Mouse (Mus musculus) layer of hippocampus, postnatal 36 days (tissue): Measurements from ENCODE around the gene Gm21974. TPM values are rescaled to one million over a fixed set of nuclear protein-coding genes. Genes with fewer than 3 reads are reported as not detected.
A peak's percentile ranks its signal among the peaks of the same experiment; 100 is the strongest.
"Not testable (repeated sequence)": the region's sequence is repeated elsewhere in the genome, so short reads cannot be mapped to it uniquely, and the experiment has no call there.

Experiments
- DNase-seq, 2 experiments: peaks; one replicate each; pipeline ENCODE4 v3.0.0; 2022
- total RNA-seq, 2 experiments: library from RNA; stranded (reverse); gene quantifications; 2 replicates each; pipeline ENCODE4 v1.2.3; 2021

Gm21974 gene
- total RNA-seq, 2 experiments from 2014 or later, result not detected

DNA sequence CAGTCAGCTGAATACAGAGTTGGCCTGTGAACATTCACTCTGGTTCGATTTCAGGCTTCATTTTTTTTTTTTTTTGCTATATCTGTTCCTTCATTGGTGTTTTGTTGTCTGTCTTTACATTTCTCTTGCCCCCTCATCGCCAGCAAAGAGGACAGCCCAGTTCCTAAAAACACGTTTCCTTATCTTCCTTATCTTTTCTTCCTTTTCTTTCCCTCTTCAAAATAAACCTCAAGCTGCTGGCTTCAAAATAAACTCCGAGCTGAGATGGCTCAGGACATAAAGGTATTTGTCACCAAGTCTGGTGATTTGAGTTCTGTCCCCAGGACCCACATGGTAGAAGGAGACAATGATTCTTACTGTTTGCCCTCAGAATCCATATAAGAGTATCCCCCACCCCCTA, 17.7 kb upstream of the Gm21974 start:
- DNase-seq, result no peak

- DNase-seq, result peak; percentile 86
Observed at GRCm38 (mm10) chr7:127912190-127912871, 17.1 kb upstream of the Gm21974 start, which contains the start of gene Kat8. Kat8 (plus strand) TSS chr7:127912516.

DNA sequence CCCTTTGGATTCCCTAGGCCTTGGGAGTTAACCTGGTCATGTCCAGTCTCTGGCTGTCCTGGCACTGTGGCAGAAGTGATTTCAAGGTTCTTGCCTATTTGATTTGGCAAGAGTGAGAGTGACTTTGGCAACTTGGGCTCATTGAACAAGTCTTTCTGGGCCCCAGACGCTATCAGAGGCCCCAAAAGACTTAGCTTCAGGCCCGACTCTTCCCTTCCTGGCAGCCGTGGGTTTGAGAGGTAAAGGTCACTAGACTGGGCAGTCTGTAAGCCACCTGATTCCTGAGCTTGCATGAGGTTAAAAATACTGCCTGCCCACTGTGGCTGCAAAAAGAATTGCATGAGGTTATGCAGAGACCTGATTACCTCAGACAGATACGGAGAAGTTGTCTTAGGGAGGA, 13.4 kb upstream of the Gm21974 start:
- DNase-seq, result no peak

- DNase-seq, result no peak
Observed at GRCm38 (mm10) chr7:127907939-127908338, 12.7 kb upstream of the Gm21974 start.

- DNase-seq, result peak; percentile 75 to 78
Observed at GRCm38 (mm10) chr7:127903971-127904796, 8.9 kb upstream of the Gm21974 start, which contains the start of gene Bckdk. Bckdk (plus strand) TSS chr7:127904082.

DNA sequence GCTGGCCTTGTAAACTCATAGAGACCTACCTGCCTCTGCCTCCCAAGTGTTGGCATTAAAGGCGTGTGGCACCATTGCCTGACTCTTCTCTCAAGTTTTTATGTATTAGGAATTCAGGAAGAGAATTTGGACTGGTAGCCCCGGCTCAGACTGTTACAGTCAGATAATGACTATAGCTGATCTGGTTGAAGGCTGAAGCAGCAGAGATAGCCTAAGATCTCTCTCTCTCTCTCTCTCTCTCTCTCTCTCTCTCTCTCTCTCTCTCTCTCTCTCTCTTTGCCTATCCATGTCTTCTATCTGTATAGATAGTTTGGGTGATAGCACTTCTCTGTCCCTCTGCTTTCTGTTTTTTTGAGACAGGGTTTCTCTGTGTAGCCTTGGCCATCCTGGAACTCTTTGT, 6.5 kb upstream of the Gm21974 start:
- DNase-seq, result no peak

DNA sequence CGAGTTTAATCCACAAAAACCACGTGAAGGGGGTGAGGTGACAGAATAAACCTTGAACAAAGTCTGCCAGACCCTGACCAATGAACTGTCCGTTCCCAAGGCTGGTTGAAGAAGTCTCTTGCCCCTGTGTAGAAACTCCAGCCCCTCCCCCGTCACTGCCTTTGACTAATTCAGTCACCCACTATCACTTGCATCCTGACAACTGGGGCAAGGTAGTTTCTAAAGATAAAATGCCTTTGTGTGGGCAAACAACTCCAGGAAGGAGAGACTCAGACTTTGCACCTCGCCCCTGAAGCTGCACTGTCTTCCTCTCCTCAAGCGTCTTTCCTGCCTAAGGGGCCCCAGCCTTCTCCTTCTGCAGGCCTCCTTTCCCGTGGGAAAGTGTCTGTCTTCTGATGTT, 4.7 kb upstream of the Gm21974 start:
- DNase-seq, result no peak

GRCm38 (mm10) chr7:127898179-127898956, 3.1 kb upstream of the Gm21974 start:
- no peak for DNase-seq

GRCm38 (mm10) chr7:127897542-127897941, 2.3 kb upstream of the Gm21974 start:
- DNase-seq, result no peak

DNA sequence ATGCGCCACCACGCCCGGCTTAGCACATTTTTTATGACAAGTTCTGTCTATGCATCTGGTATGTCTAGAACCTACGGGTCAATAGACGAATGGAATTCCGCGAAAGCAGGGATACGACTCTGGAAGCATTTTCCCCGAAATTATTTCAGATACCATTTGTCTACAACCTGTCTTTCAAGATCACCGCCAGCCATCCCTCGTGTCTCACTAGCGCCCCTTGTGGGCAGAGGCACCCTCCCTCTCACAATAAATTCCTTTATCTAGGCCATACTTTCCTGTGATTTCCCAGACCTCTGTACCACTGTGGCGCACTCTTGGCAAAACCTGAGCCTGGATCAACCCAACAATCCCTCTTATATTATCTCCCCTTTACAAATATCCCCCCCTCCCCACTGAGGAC, 1.1 kb upstream of the Gm21974 start:
- peak in 1 of 2 experiments; percentile 40 for DNase-seq

GRCm38 (mm10) chr7:127895891-127896290, 637 bp upstream of the Gm21974 start:
- not testable (repeated sequence) for DNase-seq

DNA sequence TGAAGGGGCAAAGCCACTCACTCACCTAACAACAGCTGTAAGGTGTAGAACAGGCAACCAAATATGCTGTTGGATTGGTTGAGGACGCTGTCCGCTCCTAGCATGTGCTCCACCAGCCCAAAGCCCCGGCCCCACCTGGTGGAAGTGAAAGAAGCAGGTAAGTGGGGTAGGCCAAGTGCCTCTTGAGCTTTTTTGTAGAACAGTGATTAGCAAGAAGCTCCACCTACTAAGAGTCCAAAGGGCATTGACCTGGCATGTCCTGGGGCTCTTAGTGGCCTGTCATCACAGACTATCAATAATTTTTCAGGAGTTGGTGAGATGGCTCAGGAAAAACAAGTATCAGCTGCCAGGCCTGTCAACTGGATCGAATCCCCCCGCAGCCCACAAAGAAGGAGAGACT, 774 bp downstream of the Gm21974 start:
- DNase-seq, result no peak

DNA sequence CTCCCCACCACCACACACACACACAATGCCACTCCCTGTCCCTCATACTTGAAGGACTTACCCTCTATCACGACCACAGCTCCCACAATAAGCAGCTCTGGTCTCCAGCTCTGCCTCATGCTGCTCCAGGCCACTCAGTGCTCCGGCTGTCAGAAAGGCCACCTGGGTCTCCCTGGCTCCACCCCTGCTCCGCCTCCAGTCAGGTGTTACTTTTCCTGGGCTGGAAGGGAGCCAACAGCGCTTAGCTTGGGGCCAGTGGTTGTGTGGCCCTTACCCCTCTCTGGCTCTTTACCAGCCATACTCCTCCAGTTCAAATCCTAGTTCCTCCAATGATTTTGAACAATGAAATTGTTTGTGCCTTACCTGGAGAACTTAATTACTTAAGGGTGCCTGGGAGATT, 4.5 kb downstream of the Gm21974 start, which contains the start of gene Prss53:
Gene Prss53, minus strand, starts transcription at position 173 of the 400 bp plus-strand sequence.
- no peak for DNase-seq

- DNase-seq, result no peak
Observed at GRCm38 (mm10) chr7:127888821-127889220, 6.4 kb downstream of the Gm21974 start.

- no peak for DNase-seq
Observed at GRCm38 (mm10) chr7:127887781-127888180, 7.5 kb downstream of the Gm21974 start.

DNA sequence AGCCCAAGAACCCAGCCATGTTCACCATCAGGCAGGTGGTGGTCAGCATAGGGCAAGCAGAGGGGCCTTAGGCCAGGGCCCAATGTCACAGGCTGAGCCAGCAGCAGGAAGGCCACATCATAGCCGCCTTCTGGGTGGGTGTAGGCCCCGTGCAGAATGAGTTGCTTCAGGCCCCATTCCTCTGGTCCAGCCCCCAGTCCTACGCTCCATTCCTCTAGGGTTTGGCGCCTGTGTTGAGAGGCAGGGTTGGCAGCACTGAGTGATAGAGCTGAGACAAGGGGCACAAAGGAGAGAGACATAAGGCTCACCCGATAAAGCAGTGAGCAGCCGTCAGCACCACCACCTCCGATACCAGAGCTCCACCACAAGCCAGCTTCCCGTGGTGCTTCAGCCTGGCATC, 8.1 kb downstream of the Gm21974 start:
- DNase-seq, result no peak

DNA sequence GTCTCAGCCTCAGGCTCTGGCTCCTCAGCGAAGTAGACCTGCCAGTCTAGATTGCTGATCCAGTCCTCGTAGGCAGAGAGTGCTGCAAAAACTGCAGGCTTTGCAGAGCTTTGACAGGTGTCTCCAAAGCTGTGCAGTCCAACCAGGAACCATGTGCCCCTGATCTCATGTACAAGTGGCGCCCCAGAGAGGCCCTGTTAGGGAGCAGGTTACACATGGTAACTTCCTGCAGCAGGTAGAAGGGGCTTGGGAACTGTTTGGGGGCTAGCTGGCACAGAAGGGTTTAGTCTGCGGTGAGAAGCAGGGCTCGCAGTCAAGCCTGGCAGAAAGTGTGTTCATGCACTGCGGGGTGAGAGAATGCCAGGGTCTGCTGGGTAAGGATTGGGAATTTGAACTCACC, 8.7 kb downstream of the Gm21974 start:
- DNase-seq, result no peak

DNA sequence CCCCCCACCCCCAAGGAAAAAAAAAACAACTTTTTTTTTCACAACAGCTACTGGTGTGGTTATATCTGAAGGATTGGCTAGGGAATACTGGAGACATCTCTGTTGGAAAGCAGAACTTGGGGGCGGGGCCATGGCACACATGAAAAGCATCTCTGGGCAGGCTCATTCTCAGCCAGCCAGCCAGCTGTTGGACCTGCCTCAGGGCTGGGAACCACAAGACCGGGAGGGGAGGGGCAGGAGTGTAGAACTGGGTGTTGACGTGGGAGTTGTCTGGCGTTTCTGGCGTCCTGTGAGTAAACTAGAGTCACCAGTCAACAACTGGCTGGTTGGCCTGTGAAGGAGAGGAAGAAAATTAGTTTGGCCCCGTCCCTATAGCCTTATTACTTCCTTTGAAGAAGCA, 9.3 kb downstream of the Gm21974 start:
- DNase-seq, result no peak

DNA sequence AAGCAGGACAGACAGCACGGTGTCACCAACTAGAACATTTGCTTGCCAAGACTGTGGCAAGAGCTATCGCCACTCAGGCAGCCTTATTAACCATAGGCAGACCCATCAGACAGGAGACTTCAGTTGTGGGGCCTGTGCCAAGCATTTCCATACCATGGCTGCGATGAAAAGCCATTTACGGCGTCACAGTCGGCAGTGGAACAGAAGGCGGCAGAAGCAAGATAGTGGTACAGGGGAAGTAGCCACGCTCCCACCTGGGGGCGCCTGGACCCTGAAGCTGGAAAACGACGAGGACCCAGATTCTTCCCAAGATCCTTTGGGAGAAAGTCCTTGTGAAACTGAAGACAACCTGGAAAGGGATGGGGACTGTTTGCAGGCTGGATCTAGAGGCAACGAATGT, 14.8 kb downstream of the Gm21974 start:
- no peak for DNase-seq

- no peak for DNase-seq
Observed at GRCm38 (mm10) chr7:127879301-127879700, 16.0 kb downstream of the Gm21974 start.

GRCm38 (mm10) chr7:127876467-127877348, 18.5 kb downstream of the Gm21974 start, which contains the start of gene Zfp668:
Zfp668 (minus strand) TSS chr7:127876828.
- DNase-seq, result peak; percentile 88

DNA sequence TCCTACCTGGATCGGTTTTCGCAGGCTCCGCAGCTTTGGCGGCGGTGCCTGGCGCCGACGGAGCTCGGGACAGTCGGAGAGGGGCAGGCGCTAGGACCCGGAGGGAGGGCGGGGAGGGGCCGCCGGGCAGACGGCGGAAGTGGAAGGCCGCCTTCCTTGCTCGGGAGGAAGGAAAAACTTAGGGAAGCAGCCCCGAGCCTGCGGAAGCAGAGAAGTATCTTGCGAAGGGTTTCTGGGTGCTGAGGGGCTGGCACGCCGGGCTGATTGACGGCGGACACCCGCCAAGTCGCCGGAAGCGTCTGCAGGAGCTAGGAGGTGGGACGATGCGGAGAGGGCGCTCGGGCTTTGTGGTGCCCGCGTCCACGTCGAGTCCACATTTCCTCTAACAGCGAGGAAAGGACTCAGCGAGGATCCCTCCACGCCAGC, 19.2 kb downstream of the Gm21974 start, which contains the start of gene Zfp646:
Gene Zfp646, plus strand, starts transcription at position 181 of the 426 bp plus-strand sequence.
- peak; percentile 75 to 79 for DNase-seq
